Comparison of ENCODE assay signal across 12 mouse cellular contexts in the genomic region with DNA sequence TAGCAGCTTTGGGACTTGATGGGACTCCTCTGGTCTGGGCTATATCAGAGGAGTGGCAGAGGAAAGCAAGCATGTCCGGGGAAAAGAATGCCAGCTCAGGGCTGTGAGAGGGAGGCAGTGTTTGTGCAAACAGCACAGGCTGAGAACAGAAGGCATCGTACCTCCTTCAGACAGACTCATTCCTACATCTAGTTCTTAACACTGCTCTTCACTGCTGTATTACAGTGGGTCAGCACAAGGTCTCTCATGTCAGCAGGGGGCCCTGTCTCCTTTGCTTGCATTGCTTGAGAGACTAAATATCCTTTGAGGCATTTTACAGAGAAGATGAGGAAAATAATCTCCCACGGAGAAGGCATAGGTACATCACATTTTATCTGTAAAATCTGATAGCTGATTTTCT.
DNase-seq lines count a peak whose midpoint lies in the region; ATAC-seq and TF ChIP-seq lines count a peak whose summit lies in the region.
"Had no signal": no experiment of that assay in that cellular context is flagged by ENCODE, and none has a peak within 500 bp of the region (broad histone marks: within the 10 kb centered on the region; RNA-seq: fewer than 3 reads in every experiment).

No protein-coding gene starts in this region.

- no peak overlapping the region for H3K4me3 ChIP-seq in kidney, embryonic 16.5 days (ENCODE audit: low read length)
- H3K4me3 ChIP-seq in neural tube, embryonic 13.5 days: no peak overlapping the region
- H3K4me3 ChIP-seq in stomach, postnatal 0 days (ENCODE audit: low read depth, low read length): no peak overlapping the region
- H3K4me3 ChIP-seq: limb, embryonic 13.5 days had no signal

- H3K9ac ChIP-seq in kidney, embryonic 16.5 days (replicated peaks; ENCODE audit: low read length): no peak overlapping the region
- no peak overlapping the region for H3K9ac ChIP-seq in neural tube, embryonic 13.5 days
- no peak overlapping the region for H3K9ac ChIP-seq in stomach, postnatal 0 days (ENCODE audit: low read length)
- H3K9ac ChIP-seq: limb, embryonic 13.5 days had no signal

- TF ChIP-seq EP300 in stomach, postnatal 0 days (optimal IDR thresholded peaks at IDR 0.05): no peak

- H3K27ac ChIP-seq in kidney, embryonic 16.5 days (ENCODE audit: low read length): no peak overlapping the region
- no peak overlapping the region for H3K27ac ChIP-seq in neural tube, embryonic 13.5 days (replicated peaks)
- H3K27ac ChIP-seq in stomach, postnatal 0 days (replicated peaks): no peak overlapping the region
- H3K27ac ChIP-seq: limb, embryonic 13.5 days had no signal

- WGBS in kidney, embryonic 16.5 days: 31% methylated on average over 3 of the region's 3 CpGs
- 45% methylated on average over 3 of the region's 3 CpGs for WGBS in neural tube, embryonic 13.5 days
- 29% methylated on average over 3 of the region's 3 CpGs for WGBS in stomach, postnatal 0 days

- no peaks in the 10 kb centered on the region for H3K4me1 ChIP-seq in kidney, embryonic 16.5 days (ENCODE audit: insufficient read depth, low read length)
- peaks cover 6% of the 10 kb centered on the region; the same call in 1 of the 2 replicates for H3K4me1 ChIP-seq in neural tube, embryonic 13.5 days (replicated peaks)
- no peaks in the 10 kb centered on the region for H3K4me1 ChIP-seq in stomach, postnatal 0 days (replicated peaks; ENCODE audit: control insufficient read depth, insufficient read depth)
- H3K4me1 ChIP-seq: limb, embryonic 13.5 days had no signal

- H3K9me3 ChIP-seq in kidney, embryonic 16.5 days (ENCODE audit: low read length): no peaks in the 10 kb centered on the region
- no peaks in the 10 kb centered on the region for H3K9me3 ChIP-seq in neural tube, embryonic 13.5 days
- H3K9me3 ChIP-seq in stomach, postnatal 0 days (ENCODE audit: control insufficient read depth, low read length): no peaks in the 10 kb centered on the region
- H3K9me3 ChIP-seq: limb, embryonic 13.5 days had no signal

- H3K27me3 ChIP-seq in kidney, embryonic 16.5 days (ENCODE audit: insufficient read depth, low read length): no peaks in the 10 kb centered on the region
- no peaks in the 10 kb centered on the region for H3K27me3 ChIP-seq in neural tube, embryonic 13.5 days
- H3K27me3 ChIP-seq in stomach, postnatal 0 days (ENCODE audit: control insufficient read depth, insufficient read depth, low read length): no peaks in the 10 kb centered on the region
- H3K27me3 ChIP-seq: limb, embryonic 13.5 days had no signal

- peak; percentile 56 for TF ChIP-seq CTCF in stomach, postnatal 0 days (IDR thresholded peaks at IDR 0.05; ENCODE audit: low read depth)

- no peak overlapping the region for H3K4me2 ChIP-seq in kidney, embryonic 16.5 days (replicated peaks; ENCODE audit: low read depth, low read length)
- no peak overlapping the region for H3K4me2 ChIP-seq in neural tube, embryonic 13.5 days
- no peak overlapping the region for H3K4me2 ChIP-seq in stomach, postnatal 0 days (replicated peaks; ENCODE audit: low read depth)
- H3K4me2 ChIP-seq: limb, embryonic 13.5 days had no signal

- DNase-seq in embryo, embryonic 10 days (ENCODE audit: low spot score): peak; percentile 65
- no peak for DNase-seq in embryo, embryonic 9.5 days (ENCODE audit: extremely low spot score)
- no peak for DNase-seq in kidney, postnatal 36 days
- DNase-seq in neural tube, embryonic 10.5 days (ENCODE audit: extremely low spot score, low spot score): no peak
- DNase-seq in stomach, postnatal 0 days (ENCODE audit: low spot score): no peak
- DNase-seq in urinary bladder, postnatal 25 days (ENCODE audit: low spot score): no peak
- DNase-seq: adrenal gland, postnatal 14 days; cerebellum, adult 9-11 months; kidney, adult 18-20 months had no signal

- no peaks in the 10 kb centered on the region for H3K36me3 ChIP-seq in kidney, embryonic 16.5 days (ENCODE audit: insufficient read depth, low read length)
- H3K36me3 ChIP-seq in neural tube, embryonic 13.5 days: no peaks in the 10 kb centered on the region
- no peaks in the 10 kb centered on the region for H3K36me3 ChIP-seq in stomach, postnatal 0 days (ENCODE audit: control insufficient read depth, insufficient read depth, low read length)
- H3K36me3 ChIP-seq: limb, embryonic 13.5 days had no signal

- 0 out of 2 replicates have a peak, but pooled peaks have one; percentile 23 for ATAC-seq in kidney, embryonic 16.5 days (ENCODE audit: low FRiP score, low TSS enrichment)
- peak; percentile 50; the same call in 1 of the 2 replicates for ATAC-seq in neural tube, embryonic 13.5 days (ENCODE audit: low read depth)
- ATAC-seq in stomach, postnatal 0 days (ENCODE audit: low FRiP score, low TSS enrichment): no peak
